Mouse (Mus musculus) heart, adult 2 months (tissue): Measurements from ENCODE around the gene Tas2r115.

Experiments
- CTCF ChIP-seq: fragments of 200-600 bp; IDR thresholded peaks from 2 replicates; pipeline ENCODE4 v1.8.1; 2022; ENCODE audit warnings: antibody characterized with exemption, mild to moderate bottlenecking, moderate library complexity
- EP300 ChIP-seq: fragments of 200-500 bp; IDR thresholded peaks from 2 replicates; pipeline ENCODE4 v1.6.1; 2011; ENCODE audit warnings: low read depth, low read length, control low read depth; ENCODE audit not compliant: insufficient read depth
- POLR2A ChIP-seq: fragments of 200-500 bp; IDR thresholded peaks from 2 replicates; pipeline ENCODE4 v1.6.1; 2011; ENCODE audit warnings: mild to moderate bottlenecking, low read depth, low read length, control low read depth; ENCODE audit not compliant: insufficient read depth

GRCm38 (mm10) chr6:132761831-132762230, 24.0 kb upstream of the Tas2r115 start, which contains the start of gene Tas2r102:
- TF ChIP-seq CTCF = no peak
- no peak for TF ChIP-seq POLR2A
- TF ChIP-seq EP300 = no peak
